Mouse (Mus musculus) ES-E14 (cell line): ENCODE data around the gene Tmub1.

Source experiments
- CHD2 ChIP-seq: IDR thresholded peaks from 2 replicates; pipeline ENCODE4 v1.6.1; 2014; ENCODE audit warnings: mild to moderate bottlenecking, low read depth, low read length, inconsistent platforms
- HCFC1 ChIP-seq: IDR thresholded peaks from 2 replicates; pipeline ENCODE4 v1.6.1; 2012; ENCODE audit warnings: low read length, inconsistent platforms, borderline replicate concordance; ENCODE audit not compliant: insufficient read depth
- MAFK ChIP-seq: IDR thresholded peaks from 2 replicates; pipeline ENCODE4 v1.6.1; 2014; ENCODE audit warnings: mild to moderate bottlenecking, low read depth, low read length, inconsistent platforms; ENCODE audit not compliant: insufficient read depth
- ZC3H11A ChIP-seq: IDR thresholded peaks from 2 replicates; pipeline ENCODE4 v1.6.1; 2012; ENCODE audit warnings: low read depth, mild to moderate bottlenecking, inconsistent platforms, low read length, borderline replicate concordance
- ZNF384 ChIP-seq: IDR thresholded peaks from 2 replicates; pipeline ENCODE4 v1.6.1; 2012; ENCODE audit warnings: low read depth, low read length, inconsistent platforms

DNA sequence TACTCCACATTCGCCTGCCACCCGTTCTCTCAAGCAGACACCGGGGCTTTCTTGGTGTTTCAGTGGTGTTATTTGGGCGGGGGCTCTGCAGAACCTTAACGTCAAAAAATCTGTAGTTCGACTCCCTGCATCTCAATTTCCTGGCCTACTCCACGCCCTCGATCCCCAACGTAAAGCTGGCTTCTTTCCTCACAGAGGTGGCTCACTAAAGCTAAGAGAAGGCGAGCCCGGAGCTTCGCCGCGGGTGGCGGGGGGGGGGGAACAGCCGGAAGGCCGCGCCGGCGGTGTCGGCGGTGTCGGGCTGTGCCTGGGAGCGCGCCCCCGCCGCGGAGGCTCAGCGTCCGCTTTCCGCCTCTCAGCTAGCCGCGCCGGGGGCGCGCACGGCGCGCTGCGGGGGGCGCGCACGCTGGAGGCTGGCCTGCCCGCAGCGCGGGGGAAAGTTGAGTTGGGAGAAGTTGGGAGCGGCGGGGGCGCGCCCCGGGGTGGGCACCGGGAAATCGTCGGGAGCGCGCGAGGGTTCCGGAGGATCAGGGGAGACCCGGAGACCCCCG is 22.7 kb downstream of the Tmub1 start:
- TF ChIP-seq CHD2 (no peak), HCFC1 (peak; percentile 58; the same call in 1 of the 2 replicates), ZC3H11A (no peak), MAFK (no peak), ZNF384 (no peak)
